Comparison of ENCODE assay signal across 9 mouse cellular contexts in the genomic region with DNA sequence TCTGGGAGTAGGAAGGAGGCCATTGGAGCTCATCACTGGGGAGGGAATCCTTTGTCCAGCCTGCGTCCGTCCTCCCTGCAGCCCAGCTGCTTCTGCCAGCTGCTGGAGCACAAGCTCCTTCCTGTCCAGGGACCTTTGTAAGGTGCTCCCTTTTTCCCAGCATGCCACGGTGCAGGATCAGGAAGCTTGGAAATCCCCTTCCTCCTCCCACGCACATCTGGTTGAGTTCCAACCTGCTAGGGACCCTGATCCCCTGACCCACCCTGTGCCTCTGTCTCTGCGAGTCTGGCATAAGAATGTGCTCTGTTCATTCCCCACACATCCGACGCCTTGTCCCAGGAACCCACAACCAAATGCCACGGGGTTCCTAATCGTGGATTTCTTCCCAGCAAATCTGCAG. TPM values are rescaled to one million over a fixed set of nuclear protein-coding genes. Genes with fewer than 3 reads are reported as not detected.
DNase-seq lines count a peak whose midpoint lies in the region; ATAC-seq and TF ChIP-seq lines count a peak whose summit lies in the region.
"Had no signal": no experiment of that assay in that cellular context is flagged by ENCODE, and none has a peak within 500 bp of the region (broad histone marks: within the 10 kb centered on the region; RNA-seq: fewer than 3 reads in every experiment).

No protein-coding gene starts in this region.

- no peak overlapping the region for H3K4me3 ChIP-seq in neural tube, embryonic 11.5 days (ENCODE audit: low read depth, low read length)
- no peak overlapping the region for H3K4me3 ChIP-seq in heart, embryonic 11.5 days (ENCODE audit: low read depth, low read length)
- no peak overlapping the region for H3K4me3 ChIP-seq in stomach, postnatal 0 days (ENCODE audit: low read depth, low read length)

- TF ChIP-seq CTCF in stomach, postnatal 0 days (IDR thresholded peaks at IDR 0.05; ENCODE audit: low read depth) = no peak

- ATAC-seq in neural tube, embryonic 11.5 days (ENCODE audit: insufficient read depth, low FRiP score, low TSS enrichment) = no peak
- ATAC-seq in heart, embryonic 11.5 days (replicated peaks; ENCODE audit: insufficient number of reproducible peaks, low FRiP score, low TSS enrichment) = no peak
- no peak for ATAC-seq in stomach, postnatal 0 days (ENCODE audit: low FRiP score, low TSS enrichment)
- ATAC-seq in activated CD4-positive, CD25-positive, alpha-beta regulatory T cell, adult 4 months = no peak
- ATAC-seq in erythroblast, adult 5-6 weeks (replicated peaks; ENCODE audit: low FRiP score, poor library complexity, severe bottlenecking) = no peak

- peaks cover 17% of the 10 kb centered on the region for H3K27me3 ChIP-seq in neural tube, embryonic 11.5 days (ENCODE audit: control insufficient read depth, insufficient read depth, low read length)
- no peaks in the 10 kb centered on the region; the same call in 1 of the 2 replicates for H3K27me3 ChIP-seq in heart, embryonic 11.5 days (ENCODE audit: control insufficient read depth, insufficient read depth, low read length)
- H3K27me3 ChIP-seq in stomach, postnatal 0 days (ENCODE audit: control insufficient read depth, insufficient read depth, low read length) = no peaks in the 10 kb centered on the region

- 81% methylated on average over 9 of the region's 9 CpGs for WGBS in neural tube, embryonic 11.5 days
- WGBS in heart, embryonic 11.5 days (ENCODE audit: insufficient replicate concordance) = 71% methylated on average over 9 of the region's 9 CpGs
- 58% methylated on average over 9 of the region's 9 CpGs for WGBS in stomach, postnatal 0 days

- H3K9ac ChIP-seq in neural tube, embryonic 11.5 days (ENCODE audit: low read length) = no peak overlapping the region
- peak overlapping the region; percentile 50; the same call in 1 of the 2 replicates for H3K9ac ChIP-seq in heart, embryonic 11.5 days (ENCODE audit: low read depth, low read length)
- no peak overlapping the region for H3K9ac ChIP-seq in stomach, postnatal 0 days (ENCODE audit: low read length)

- no peaks in the 10 kb centered on the region for H3K9me3 ChIP-seq in neural tube, embryonic 11.5 days (ENCODE audit: control insufficient read depth, low read length)
- H3K9me3 ChIP-seq in heart, embryonic 11.5 days (replicated peaks; ENCODE audit: control insufficient read depth, low read length) = no peaks in the 10 kb centered on the region
- H3K9me3 ChIP-seq in stomach, postnatal 0 days (ENCODE audit: control insufficient read depth, low read length) = no peaks in the 10 kb centered on the region

- H3K4me1 ChIP-seq in neural tube, embryonic 11.5 days (ENCODE audit: control insufficient read depth, insufficient read depth, low read length) = peaks cover 53% of the 10 kb centered on the region
- peaks cover 99% of the 10 kb centered on the region for H3K4me1 ChIP-seq in heart, embryonic 11.5 days (ENCODE audit: control insufficient read depth, insufficient read depth, low read length)
- peaks cover 31% of the 10 kb centered on the region for H3K4me1 ChIP-seq in stomach, postnatal 0 days (replicated peaks; ENCODE audit: control insufficient read depth, insufficient read depth)

- TF ChIP-seq EP300 in stomach, postnatal 0 days (optimal IDR thresholded peaks at IDR 0.05) = no peak

- DNase-seq in neural tube, embryonic 11.5 days (ENCODE audit: low spot score) = no peak
- no peak for DNase-seq in neural tube, embryonic 10.5 days (ENCODE audit: extremely low spot score, low spot score)
- peak; percentile 61 to 83 for DNase-seq in kidney, postnatal 25 days
- no peak for DNase-seq in stomach, postnatal 0 days (ENCODE audit: low spot score)
- DNase-seq in urinary bladder, adult 18-20 months (ENCODE audit: low spot score in 2 of 2) = no peak

- H3K4me2 ChIP-seq in neural tube, embryonic 11.5 days (ENCODE audit: low read depth) = 0 out of 2 replicates have a peak overlapping the region, but pooled peaks have one; percentile 4
- H3K4me2 ChIP-seq in heart, embryonic 11.5 days = no peak overlapping the region; the same call in 1 of the 2 replicates
- 0 out of 2 replicates have a peak overlapping the region, but pooled peaks have one; percentile 11 for H3K4me2 ChIP-seq in stomach, postnatal 0 days (replicated peaks; ENCODE audit: low read depth)

- no peaks in the 10 kb centered on the region for H3K36me3 ChIP-seq in neural tube, embryonic 11.5 days (ENCODE audit: control insufficient read depth, insufficient read depth, low read length)
- no peaks in the 10 kb centered on the region; the same call in 1 of the 2 replicates for H3K36me3 ChIP-seq in heart, embryonic 11.5 days (ENCODE audit: control insufficient read depth, insufficient read depth, low read length)
- peaks cover 18% of the 10 kb centered on the region for H3K36me3 ChIP-seq in stomach, postnatal 0 days (ENCODE audit: control insufficient read depth, insufficient read depth, low read length)

- no peak overlapping the region for H3K27ac ChIP-seq in neural tube, embryonic 11.5 days (ENCODE audit: low read depth, low read length)
- peak overlapping the region; percentile 82; the same call in 1 of the 2 replicates for H3K27ac ChIP-seq in heart, embryonic 11.5 days (ENCODE audit: low read depth, low read length)
- H3K27ac ChIP-seq in stomach, postnatal 0 days (replicated peaks) = peak overlapping the region; percentile 93

RNA-seq across cellular contexts. Expression of a gene that starts 18.1 kb away (rescaled TPM):
- polyA plus RNA-seq in neural tube, embryonic 11.5 days (2014; fragmentation: Nextera tagmentation; extraction: Ambion mirVana) = 1.9 and 3.5 TPM in 2 replicates
- polyA plus RNA-seq in heart, embryonic 11.5 days (2014; fragmentation: Nextera tagmentation; extraction: Ambion mirVana) = 4.2 and 5.8 TPM in 2 replicates
- polyA plus RNA-seq in stomach, postnatal 0 days (2015; fragmentation: Nextera tagmentation; extraction: Ambion mirVana) = 205 and 239 TPM in 2 replicates
- 10 to 100 TPM in 1 of 2 experiments, 1 to 10 TPM in 1; 7.3 to 13.3 TPM for polyA plus RNA-seq in activated CD4-positive, CD25-positive, alpha-beta regulatory T cell, adult 4 months (2017; shearing (Covaris generic))
- total RNA-seq in erythroblast, adult 5-6 weeks (2015; ENCODE audit: low replicate concordance) = 5.4 TPM in 1 of 2 replicates, not detected in the other
- total RNA-seq in erythroblast, adult 5-6 weeks (2017; ENCODE audit: low replicate concordance) = 1.8 and 3.8 TPM in 2 replicates

RNA-seq across cellular contexts. Expression of a gene that starts 22.2 kb away (rescaled TPM):
- polyA plus RNA-seq in neural tube, embryonic 11.5 days (2014; fragmentation: Nextera tagmentation; extraction: Ambion mirVana) = 0.97 and 1.3 TPM in 2 replicates
- polyA plus RNA-seq in heart, embryonic 11.5 days (2014; fragmentation: Nextera tagmentation; extraction: Ambion mirVana) = 0.55 and 1.2 TPM in 2 replicates
- polyA plus RNA-seq in stomach, postnatal 0 days (2015; fragmentation: Nextera tagmentation; extraction: Ambion mirVana) = 0.29 and 0.36 TPM in 2 replicates
- polyA plus RNA-seq in activated CD4-positive, CD25-positive, alpha-beta regulatory T cell, adult 4 months (2017; shearing (Covaris generic)) = 1 to 10 TPM in 1 of 2 experiments, not detected in 1; 1.4 TPM
- not detected in 2 replicates for total RNA-seq in erythroblast, adult 5-6 weeks (2015; ENCODE audit: low replicate concordance)
- 5.6 TPM in 1 of 2 replicates, not detected in the other for total RNA-seq in erythroblast, adult 5-6 weeks (2017; ENCODE audit: low replicate concordance)
- total RNA-seq: neutrophil, adult 5-6 weeks had no signal

RNA-seq across cellular contexts. Expression of a gene that starts 26.7 kb away (rescaled TPM):
- polyA plus RNA-seq in neural tube, embryonic 11.5 days (2014; fragmentation: Nextera tagmentation; extraction: Ambion mirVana) = 1.7 and 3.0 TPM in 2 replicates
- 1.4 and 2.9 TPM in 2 replicates for polyA plus RNA-seq in heart, embryonic 11.5 days (2014; fragmentation: Nextera tagmentation; extraction: Ambion mirVana)
- polyA plus RNA-seq in stomach, postnatal 0 days (2015; fragmentation: Nextera tagmentation; extraction: Ambion mirVana) = 1.1 and 1.4 TPM in 2 replicates
- polyA plus RNA-seq in activated CD4-positive, CD25-positive, alpha-beta regulatory T cell, adult 4 months (2017; shearing (Covaris generic)) = 1 to 10 TPM; 1.1 to 1.2 TPM
- total RNA-seq in erythroblast, adult 5-6 weeks (2015; ENCODE audit: low replicate concordance) = 2.5 and 3.7 TPM in 2 replicates
- 1.3 TPM in 1 of 2 replicates, not detected in the other for total RNA-seq in erythroblast, adult 5-6 weeks (2017; ENCODE audit: low replicate concordance)

RNA-seq across cellular contexts. Expression of a gene that starts 26.8 kb away (rescaled TPM):
- 64.1 and 76.1 TPM in 2 replicates for polyA plus RNA-seq in neural tube, embryonic 11.5 days (2014; fragmentation: Nextera tagmentation; extraction: Ambion mirVana)
- 47.5 and 61.4 TPM in 2 replicates for polyA plus RNA-seq in heart, embryonic 11.5 days (2014; fragmentation: Nextera tagmentation; extraction: Ambion mirVana)
- polyA plus RNA-seq in stomach, postnatal 0 days (2015; fragmentation: Nextera tagmentation; extraction: Ambion mirVana) = 59.4 and 63.0 TPM in 2 replicates
- 10 to 100 TPM; 12.7 to 13.7 TPM for polyA plus RNA-seq in activated CD4-positive, CD25-positive, alpha-beta regulatory T cell, adult 4 months (2017; shearing (Covaris generic))
- total RNA-seq in erythroblast, adult 5-6 weeks (2015; ENCODE audit: low replicate concordance) = 10.4 and 11.7 TPM in 2 replicates
- 32.5 and 33.7 TPM in 2 replicates for total RNA-seq in erythroblast, adult 5-6 weeks (2017; ENCODE audit: low replicate concordance)

RNA-seq across cellular contexts. Expression of a gene that starts 32.7 kb away (rescaled TPM):
- 112 and 120 TPM in 2 replicates for polyA plus RNA-seq in neural tube, embryonic 11.5 days (2014; fragmentation: Nextera tagmentation; extraction: Ambion mirVana)
- 66.1 and 70.0 TPM in 2 replicates for polyA plus RNA-seq in heart, embryonic 11.5 days (2014; fragmentation: Nextera tagmentation; extraction: Ambion mirVana)
- 51.4 and 51.6 TPM in 2 replicates for polyA plus RNA-seq in stomach, postnatal 0 days (2015; fragmentation: Nextera tagmentation; extraction: Ambion mirVana)
- 10 to 100 TPM; 19.3 to 20.1 TPM for polyA plus RNA-seq in activated CD4-positive, CD25-positive, alpha-beta regulatory T cell, adult 4 months (2017; shearing (Covaris generic))
- 286 and 325 TPM in 2 replicates for total RNA-seq in erythroblast, adult 5-6 weeks (2015; ENCODE audit: low replicate concordance)
- total RNA-seq in erythroblast, adult 5-6 weeks (2017; ENCODE audit: low replicate concordance) = 463 and 486 TPM in 2 replicates

Comparison
In these comparisons a context has a peak if more than half of its experiments do, and no peak if none do; other contexts are left out.
1. DNase-seq: peak in kidney, postnatal 25 days (2 of 2); none in neural tube, embryonic 11.5 days (single experiment), neural tube, embryonic 10.5 days (single experiment), stomach, postnatal 0 days (single experiment) and urinary bladder, adult 18-20 months (0 of 2).
2. RNA of a gene that starts 18.1 kb away (polyA plus RNA-seq): 205 to 239 TPM in stomach, postnatal 0 days; 7.3 to 13.3 TPM in activated CD4-positive, CD25-positive, alpha-beta regulatory T cell, adult 4 months, 4.2 to 5.8 TPM in heart, embryonic 11.5 days and 1.9 to 3.5 TPM in neural tube, embryonic 11.5 days; every median in the first group is over 10 times any median in the second.